Mouse (Mus musculus): ENCODE results near the gene Pum1.
"Not testable (repeated sequence)": the region's sequence is repeated elsewhere in the genome, so short reads cannot be mapped to it uniquely, and the experiment has no call there.

The Pum1 gene

DNA sequence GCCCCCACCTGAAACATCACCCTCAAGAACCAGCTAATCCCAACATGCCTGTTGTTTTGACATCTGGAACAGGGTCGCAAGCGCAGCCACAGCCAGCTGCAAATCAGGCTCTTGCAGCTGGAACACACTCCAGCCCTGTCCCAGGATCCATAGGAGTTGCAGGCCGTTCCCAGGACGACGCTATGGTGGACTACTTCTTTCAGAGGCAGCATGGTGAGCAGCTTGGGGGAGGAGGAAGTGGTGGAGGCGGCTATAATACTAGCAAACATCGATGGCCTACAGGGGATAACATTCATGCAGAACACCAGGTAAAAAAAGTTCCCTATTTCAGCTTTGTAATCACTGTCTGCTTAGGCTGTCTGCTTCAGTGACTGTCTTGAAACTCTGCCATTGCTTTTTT lies 5.9 kb downstream of the Pum1 start:
- no peak for DNase-seq

DNA sequence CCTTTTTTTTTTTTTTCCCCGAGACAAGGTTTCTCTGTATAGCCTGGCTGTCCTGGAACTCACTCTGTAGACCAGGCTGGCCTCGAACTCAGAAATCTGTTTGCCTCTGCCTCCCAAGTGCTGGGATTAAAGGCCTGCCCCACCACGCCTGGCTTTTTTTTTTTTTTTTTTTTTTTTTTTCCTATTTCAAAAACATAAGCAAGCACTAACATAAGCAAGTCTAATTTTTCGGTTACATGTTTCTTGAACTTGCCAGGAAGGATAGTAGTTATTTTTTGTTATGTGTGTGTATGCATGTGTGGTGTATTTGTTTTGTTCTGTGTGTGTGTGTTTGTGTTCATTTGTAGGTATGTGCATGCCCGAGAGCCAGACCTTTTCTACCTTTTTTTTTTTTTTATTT lies 6.9 kb downstream of the Pum1 start:
- DNase-seq: not testable (repeated sequence)

DNA sequence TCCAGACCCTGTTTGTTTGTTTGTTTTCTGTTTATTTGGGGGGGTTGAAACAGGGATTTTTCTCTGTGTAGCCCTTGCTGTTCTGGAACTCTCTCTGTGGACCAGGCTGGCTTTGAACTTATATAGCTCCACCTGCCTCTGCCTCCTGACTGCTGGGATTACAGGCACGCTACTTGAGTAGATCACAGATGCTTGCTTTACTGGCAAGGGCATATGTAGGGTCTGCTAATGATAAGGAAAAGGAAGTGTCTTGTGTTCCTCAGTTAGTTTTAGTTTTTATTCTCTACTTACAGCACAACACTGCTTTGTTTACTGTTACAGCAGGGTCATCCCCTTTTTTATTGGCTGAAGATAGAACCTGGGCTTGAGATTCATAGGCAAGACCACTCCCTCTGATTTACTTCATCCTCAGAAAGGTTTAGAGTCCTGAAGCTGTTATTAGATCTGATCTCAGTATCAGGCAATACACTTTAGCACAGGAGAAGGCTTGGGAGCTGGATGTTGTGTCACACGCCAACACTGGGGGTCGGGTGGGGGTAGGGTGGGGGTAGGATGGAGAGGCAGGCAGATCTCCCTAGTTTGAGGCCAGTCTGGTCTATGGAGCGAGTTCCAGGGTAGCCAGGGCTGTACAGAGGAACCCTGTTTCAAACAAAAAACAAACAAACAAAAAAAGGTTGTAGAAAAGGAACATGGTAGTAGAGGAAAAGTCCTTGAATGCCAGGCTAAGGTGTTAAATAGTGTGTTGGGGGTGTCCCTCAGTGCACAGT lies 8.1 kb downstream of the Pum1 start:
- no peak for DNase-seq

DNA sequence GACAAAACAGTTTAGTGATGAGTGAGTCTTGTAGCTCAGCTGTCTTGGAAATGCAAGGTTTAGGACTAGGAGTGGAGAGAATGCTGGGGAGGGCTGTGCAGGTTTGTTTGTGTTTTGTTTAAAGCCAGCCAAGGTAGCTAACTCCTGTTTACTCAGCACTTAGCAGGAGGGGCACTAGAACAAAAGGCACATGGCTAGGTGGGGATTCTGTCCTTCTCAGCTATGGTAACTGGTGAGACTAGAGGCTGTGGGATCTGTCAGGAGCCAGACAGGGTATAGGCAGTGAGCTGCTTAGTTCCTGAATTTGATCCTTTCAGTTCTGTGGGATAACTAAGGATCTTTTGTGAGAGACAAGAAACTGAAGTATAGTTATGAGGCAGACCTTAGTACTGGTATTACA lies 9.0 kb downstream of the Pum1 start:
- DNase-seq: no peak

DNA sequence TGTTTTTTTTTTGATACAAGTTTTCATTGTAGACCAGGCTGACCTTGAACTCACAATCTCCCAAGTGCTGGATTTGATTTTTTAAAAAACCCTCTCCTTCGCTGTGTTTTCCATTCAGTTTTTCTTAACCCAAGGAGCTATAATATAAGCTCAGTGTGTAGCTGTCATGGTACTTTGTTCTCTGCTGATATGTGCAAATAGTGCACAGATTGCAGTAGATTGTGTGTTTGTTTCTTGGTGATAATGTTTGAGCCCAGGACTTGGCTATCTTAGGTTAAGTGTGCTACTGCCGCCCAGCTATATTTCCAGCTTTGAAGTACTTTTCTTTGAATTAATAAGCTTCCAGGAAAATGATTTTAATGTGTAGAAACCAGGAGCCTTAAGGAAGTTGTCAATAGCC lies 13.6 kb downstream of the Pum1 start:
- DNase-seq: no peak

DNA sequence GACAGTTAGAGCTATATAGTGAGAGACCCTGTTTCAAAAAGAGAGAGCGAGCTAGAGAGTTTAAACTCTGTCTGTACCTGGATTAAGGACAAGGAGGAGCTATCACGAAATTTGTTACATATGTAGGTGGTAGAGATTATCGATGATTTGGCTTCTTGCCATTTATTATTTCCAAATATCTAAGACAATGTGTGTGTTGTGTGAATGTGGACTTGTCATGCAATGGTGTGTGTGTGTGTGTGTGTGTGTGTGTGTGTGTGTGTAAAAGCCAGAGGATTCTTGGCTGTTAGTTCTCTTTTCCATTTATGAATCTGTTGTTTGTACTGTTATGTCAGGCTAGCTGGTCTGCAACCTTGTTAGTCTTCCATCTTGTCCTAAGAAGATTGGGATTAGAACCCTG lies 15.0 kb downstream of the Pum1 start:
- DNase-seq: no peak

DNA sequence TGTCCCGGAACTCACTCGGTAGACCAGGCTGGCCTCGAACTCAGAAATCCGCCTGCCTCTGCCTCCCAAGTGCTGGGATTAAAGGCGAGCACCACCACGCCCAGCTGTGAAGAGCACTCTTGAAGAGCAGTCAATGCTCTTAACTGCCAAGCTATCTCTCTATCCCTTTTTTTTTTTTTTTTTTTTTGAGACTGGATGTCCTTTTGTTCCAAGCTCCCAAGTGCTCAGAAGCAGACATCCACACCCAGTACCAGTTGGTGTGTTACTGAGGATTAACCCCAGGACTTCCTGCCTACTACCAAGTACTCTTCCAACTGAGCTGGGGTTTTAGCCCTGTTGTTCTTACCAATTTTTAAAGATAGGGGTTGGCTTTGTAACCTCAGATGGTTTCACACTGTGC lies 17.6 kb downstream of the Pum1 start:
- DNase-seq: no peak

DNA sequence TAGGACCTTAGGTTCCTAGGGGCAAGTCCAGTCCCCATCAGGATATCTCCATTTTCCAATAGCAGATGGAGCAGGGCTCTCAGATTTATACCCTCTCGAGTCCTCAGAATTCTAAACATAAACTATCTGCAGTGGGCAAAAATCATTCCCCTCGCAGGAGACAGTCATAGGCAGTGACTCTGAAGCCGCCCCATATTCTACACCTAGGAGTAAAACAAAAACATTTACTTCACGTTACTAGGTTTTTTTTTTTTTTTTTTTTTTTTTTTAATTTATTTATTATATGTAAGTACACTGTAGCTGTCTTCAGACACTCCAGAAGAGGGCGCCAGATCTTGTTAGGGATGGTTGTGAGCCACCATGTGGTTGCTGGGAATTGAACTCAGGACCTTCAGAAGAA lies 19.9 kb downstream of the Pum1 start:
- not testable (repeated sequence) for DNase-seq

DNA sequence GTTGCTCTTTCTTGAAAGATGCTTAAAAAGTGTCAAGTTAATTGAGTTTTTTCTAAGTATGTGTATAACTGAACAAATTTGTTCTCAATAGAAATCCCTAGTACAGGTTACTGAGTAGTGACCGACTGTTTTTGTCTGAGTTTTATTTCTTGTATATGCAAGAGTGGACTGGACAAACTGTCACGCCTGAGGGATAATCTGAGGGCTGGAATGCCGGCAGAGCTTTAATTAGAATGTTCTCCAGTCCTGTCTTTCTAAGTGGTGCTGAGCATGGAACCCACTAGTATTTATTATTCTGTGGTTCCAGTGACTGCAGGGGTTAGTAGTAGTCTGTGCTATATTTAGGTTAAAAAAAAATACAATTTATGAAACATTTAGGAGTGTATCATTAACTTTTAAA lies 30.8 kb downstream of the Pum1 start:
- no peak for DNase-seq

DNA sequence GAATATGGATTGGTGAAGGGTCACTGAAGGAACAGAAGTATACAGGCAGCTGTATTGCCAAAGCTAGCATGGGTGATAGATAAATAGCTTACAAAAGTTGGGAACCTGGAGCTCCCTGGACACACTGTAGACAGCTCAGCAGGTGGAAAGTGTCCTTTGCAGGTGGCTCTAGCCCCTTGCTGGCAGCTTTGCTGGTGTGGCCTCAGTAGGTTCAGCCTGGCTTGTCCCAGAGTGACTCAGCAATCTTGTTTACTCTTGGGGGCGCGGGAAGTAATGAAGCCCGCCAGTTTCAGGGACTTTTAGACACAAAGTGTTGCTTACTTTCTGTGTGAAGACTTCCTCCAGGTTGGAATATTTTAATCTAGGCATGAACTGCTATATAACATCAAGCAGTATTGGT lies 31.9 kb downstream of the Pum1 start:
- DNase-seq: no peak

DNA sequence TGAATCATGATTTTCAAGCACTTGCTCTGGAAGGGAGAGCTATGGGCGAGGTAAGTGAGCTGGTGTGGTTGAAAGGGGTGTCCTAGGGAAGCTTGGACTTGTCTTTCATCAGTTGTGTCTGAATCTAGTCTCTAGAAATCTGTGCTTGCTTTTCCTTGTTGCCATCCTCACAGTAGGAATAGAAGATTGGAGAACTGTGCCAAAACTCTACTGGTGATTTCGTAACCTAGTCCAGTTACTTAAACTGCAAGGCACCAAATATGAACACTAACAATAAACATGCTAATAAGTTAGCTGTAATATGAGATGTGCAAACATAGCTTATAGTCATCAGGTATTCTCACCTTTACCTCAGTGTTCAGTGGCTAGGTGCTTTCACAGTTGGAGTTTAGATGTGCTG lies 37.9 kb downstream of the Pum1 start:
- no peak for DNase-seq

DNA sequence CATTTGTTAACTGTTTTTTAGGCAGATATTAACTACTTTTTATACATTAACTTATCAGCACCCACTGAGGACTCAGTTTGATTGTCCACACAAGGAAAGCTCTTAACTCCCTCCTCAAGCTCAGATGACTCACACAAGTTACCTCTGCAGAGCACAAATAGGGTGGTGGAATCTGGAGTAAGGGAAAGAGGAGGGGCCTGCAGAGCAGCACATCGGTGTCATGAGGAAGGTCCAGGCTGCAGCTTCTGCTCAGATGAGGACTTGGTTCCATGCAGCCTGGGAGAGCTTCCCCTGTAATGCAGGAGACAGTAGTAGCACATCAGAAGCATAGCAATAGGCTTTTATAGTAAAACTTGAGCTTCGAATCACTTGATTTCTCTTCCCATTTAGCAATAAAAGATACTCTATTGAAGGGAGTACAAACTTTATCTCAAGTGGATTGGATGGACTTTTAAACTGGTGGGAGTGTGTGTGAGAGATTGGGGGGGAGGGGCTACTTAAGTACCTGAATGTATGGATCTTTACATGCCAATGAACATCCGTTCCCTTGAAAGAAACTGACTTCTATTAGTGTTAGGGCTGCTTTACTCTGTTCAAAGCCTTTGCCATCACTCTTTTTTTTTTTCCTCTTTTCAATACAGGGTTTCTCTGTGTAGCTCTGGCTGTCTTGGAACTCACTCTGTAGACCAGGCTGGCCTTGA lies 39.9 kb downstream of the Pum1 start:
- DNase-seq: no peak

DNA sequence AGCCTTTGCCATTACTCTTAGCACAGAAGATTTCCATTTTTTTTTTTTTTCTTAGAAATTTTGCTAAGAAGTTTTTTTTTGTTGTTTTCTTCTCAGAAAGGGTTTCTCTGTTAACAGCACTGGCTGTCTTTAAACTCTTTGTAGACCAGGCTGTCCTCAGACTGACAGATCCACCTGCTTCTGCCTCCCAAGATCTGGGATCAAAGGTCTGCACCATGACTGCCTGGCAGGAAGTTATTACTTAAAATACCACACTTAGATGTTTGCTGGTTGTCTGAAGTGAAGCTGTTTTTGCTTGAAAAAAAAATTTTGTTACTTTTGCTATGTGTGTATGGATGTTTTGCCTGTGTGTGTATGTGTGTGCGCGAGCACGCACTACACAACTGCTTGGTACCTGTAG lies 40.5 kb downstream of the Pum1 start:
- DNase-seq: no peak

DNA sequence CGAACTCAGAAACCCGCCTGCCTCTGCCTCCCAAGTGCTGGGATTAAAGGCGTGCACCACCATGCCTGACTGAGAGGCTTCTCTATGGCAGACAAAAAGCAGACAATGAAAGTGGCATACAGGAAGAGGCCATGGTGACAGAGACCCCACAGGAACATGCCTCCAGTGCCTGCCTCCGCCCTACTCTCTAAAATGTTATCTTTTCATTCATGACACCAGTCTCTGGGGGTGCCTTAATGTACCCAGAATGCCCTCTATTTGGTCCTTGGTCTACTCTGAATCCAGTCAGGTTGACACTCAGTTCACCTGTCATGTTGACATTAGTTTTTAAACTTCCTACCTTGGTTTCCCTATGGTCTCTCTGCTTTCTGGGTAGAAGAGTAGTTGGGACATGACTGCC lies 41.5 kb downstream of the Pum1 start:
- DNase-seq: no peak

DNA sequence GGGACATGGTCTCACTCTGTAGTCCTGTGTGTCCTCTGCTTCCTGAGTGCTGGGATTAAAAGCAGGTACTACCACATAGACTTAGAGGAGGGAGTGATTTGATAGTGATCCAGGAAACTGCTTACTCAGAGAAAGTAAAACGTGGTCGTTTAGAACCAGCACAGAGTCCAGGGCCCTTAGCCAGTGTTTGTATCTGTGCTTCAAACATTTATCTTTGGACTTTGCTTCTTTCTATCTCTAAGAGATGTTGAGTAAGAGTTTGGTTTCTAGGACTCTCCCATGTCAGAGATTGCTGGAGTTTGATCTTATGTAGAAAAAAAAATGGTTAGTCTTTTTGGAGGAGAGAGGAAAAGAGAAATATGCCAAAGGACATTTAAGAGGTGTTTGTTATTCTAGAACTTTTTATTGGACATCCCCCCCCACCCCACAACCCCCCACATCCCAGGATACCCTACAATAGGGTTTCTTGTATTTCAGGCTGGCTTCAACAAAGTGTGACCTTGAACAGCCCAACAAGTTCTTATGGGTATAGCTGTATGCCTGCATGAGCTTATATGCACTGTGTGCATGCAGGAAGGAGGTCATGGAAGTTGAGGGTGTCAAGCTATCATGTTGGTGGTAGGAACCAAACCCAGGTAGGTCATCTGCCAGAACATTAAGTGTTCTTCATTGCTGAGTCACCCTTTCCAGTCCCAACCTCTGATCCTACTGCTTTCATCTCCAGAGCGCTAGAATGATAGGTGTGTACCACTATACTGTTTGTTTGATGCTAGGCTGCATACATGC lies 43.3 kb downstream of the Pum1 start:
- DNase-seq: no peak

DNA sequence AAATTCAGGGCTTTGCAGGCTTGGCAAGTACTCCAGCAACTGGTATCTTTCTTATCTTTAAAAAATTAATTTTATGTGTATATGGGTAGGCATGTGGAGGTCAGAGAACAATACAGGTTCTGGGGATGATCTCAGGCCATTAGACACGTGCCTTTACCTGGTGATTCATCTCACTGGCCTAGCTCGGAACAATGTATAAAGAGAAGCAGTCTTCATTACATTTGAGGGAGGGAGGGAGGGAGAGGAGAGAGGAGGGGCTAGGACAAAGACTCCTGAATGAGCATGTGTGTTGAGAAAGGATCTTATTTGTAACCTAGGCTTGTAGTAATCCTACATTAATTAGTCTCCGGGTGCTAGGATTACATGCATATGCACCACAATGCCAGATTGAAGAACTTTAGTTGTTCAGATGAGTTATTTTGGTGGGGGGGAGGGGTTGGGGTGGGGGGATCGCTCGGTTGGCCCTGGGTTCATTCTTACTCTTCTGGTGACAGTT lies 48.3 kb downstream of the Pum1 start:
- DNase-seq: no peak

DNA sequence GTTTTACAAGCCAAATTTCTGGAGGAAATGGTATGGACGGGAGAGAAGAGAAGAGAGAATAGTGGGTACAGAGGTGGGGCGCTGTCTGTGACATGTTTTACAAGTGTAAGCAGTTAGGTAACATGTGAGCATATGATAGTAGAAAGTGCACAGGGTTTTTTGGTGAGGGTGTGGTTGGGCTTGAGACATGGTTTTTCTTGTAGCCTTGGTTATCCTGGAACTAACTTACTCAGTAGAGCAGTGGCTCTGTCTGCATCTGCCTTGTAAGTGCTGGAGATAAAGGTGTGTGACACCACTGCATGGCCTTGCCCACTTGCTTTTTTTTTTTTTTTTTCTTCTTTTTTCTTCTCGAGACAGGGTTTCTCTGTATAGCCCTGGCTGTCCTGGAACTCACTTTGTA lies 49.2 kb downstream of the Pum1 start:
- no peak for DNase-seq

DNA sequence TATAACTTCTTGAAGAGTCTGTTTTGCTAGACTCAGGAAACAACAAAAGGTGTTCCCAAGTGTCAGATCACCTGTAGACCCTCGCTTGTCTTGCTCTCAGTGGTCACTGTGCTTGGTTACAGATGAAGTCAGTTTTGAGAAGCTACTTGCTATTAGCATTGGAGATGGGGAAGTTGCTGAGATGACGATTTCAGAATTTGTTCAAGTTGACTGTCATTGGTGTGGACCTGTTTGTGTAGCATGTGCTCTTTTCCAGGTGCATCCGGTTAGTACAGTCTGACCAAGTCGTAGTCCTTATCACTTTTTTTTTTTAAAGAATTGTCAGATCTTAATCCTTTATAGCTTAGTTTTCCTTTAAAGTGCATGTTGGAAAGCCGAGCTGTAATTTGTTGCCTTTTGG lies 50.3 kb downstream of the Pum1 start:
- no peak for DNase-seq

DNA sequence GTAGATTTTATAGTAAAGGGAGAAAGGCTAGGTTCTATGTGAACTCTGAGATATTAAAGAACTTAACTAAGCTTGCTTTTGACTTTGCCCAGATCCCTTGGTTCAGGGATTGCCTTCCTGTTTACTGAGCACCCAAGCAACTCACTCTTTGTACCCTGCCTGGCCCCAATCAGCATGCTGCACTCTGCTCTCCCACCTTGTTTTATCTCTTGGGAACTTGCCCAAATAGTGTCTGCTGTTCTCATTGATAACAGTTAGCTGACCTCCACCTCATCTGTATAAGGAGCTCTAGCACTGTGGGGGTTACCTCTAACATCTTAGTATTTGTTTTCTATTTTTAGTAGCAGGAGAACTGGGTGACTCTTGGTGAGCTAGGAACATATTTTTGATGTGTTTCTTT lies 52.0 kb downstream of the Pum1 start:
- no peak for DNase-seq

DNA sequence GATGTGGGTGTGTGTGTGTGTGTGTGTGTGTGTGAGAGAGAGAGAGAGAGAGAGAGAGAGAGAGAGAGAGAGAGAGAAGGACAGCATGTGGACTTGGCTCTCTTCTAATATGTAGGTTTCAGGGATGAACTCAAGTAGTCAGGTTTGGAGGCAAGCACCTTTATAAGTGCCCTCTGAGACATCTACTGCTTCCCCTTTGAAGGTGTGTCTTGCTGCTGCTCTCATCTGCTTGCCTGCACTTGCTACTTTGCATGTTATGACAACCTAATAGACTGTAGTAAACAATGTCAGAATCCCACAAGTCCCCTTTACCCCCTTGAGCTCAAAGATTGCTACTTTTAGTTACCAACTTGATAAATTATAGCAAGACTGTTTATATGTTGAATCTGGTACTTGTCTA lies 52.5 kb downstream of the Pum1 start:
- no peak for DNase-seq

DNA sequence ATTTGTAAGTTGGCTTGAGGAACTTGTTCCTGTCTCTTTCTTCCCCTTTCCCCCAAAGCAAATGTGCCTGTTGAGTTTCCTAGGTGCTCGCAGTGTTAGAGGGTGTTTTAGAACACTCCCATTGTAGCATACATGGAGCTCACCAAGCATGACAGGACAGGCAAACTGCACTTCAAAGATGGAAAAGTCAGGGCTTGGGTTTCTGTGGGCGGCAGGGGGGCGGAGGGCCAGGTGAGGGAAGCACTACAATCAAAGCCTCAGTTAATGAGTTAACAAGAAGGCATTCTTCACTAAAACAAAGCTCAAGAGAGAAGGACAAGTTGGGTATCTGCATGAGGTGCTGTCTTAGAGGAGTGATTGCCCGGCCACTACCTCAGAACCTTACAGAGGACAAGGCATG lies 56.2 kb downstream of the Pum1 start:
- no peak for DNase-seq

DNA sequence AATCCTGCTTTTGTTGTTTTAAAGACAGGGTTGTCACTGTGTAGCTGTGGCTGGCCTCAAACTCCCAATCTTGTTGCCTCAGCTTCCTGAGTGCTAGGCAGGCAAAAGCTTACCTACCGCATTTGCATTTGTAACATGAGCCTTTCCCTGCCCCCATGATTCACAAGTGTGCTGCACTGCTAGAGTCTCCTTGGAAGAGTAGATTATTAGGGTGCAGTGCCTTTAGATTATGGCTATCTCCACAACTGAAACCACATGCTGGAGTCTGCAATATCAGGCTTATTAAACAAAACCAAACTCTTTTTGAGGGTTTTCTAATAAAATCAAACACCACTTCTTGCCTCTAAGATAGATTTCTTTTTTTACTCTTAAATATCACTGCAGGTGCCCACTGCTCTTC lies 59.5 kb downstream of the Pum1 start:
- no peak for DNase-seq

DNA sequence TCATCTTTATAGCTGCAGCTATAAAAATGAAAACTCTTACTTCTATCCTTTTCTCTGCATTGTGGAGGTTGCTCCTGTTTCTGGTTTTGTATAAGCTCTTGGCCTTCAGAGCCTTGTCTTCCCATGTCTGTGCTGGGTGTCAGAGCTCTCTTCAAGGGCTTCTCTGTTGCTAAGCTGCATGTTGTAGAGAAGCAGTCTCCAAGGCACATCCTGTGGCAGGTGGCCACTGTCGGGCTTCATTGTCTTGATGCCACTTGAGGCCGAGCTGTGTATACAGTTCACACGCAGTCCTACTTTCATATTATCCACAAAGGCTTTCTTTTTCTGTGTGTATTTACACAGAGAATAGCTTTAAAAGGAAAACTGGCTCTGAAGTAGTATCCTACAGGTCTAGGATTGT lies 63.0 kb downstream of the Pum1 start:
- DNase-seq: no peak

DNA sequence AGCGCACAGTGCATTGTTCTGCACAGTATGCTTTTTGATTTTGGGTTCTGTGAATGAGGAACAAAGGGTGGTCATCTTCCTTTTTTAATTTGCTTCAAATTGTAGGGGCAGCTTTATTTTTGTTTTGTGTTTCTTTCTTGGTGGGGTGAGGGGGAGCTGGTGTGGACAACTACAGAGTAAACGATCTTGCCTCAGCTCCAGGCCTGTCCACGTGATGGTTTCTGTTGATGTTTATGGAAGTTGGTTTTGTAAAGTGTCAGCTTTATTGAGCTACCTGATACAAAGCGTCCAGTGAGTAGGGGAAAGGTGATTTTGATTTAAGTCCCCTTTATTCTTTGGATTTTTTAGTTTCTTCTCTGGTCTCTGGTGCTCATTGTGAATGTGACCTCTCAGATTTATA lies 72.8 kb downstream of the Pum1 start:
- DNase-seq: no peak
